Mouse (Mus musculus) ES-Bruce4 (cell line): Measurements from ENCODE around the gene Smpd2.

Experiments used
- CTCF ChIP-seq: IDR thresholded peaks from one replicate; pipeline ENCODE4 v1.8.1; 2011; ENCODE audit warnings: low read depth, low read length
- POLR2A ChIP-seq: IDR thresholded peaks from one replicate; pipeline ENCODE4 v1.8.1; 2011; ENCODE audit warnings: low read length; ENCODE audit not compliant: insufficient read depth

DNA sequence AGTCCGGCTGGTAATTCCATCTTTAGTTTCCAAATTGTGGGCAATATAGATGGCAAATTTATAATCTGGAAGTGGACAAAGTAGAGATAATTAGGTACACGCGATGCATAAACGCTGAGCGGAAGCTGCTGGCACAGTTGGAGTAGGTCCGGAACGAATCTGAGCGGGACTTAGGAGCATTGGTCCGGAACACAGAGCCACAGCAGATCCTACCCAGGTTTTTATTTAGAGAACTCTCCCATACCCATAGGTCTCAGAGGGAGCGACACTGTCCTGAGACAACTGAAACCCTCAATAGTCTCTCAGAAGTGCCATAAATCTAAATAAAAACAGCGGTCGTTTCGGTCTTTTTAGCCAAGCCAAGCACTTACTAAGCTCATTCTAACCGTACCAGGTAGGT is 40.5 kb downstream of the Smpd2 start:
- TF ChIP-seq CTCF (no peak), POLR2A (no peak)
